Mouse (Mus musculus) olfactory bulb, adult 2 months (tissue): ENCODE measurements around the gene Tial1.

ENCODE experiments used
- CTCF ChIP-seq: fragments of 200-500 bp; IDR thresholded peaks from 2 replicates; pipeline ENCODE4 v1.5.1; 2012; ENCODE audit warnings: low read depth, mild to moderate bottlenecking, low read length, moderate library complexity; ENCODE audit not compliant: insufficient read depth
- POLR2A ChIP-seq: fragments of 200-500 bp; IDR thresholded peaks from 2 replicates; pipeline ENCODE4 v1.6.1; 2012; ENCODE audit warnings: mild to moderate bottlenecking, low read depth, low read length, moderate library complexity; ENCODE audit not compliant: insufficient read depth

- TF ChIP-seq CTCF (no peak), POLR2A (no peak)
Measured at GRCm38 (mm10) chr7:128494546-128494945, 33.0 kb upstream of the Tial1 start.
